Mouse (Mus musculus) ES-Bruce4 (cell line): ENCODE data around the gene Lpcat1. TPM values are rescaled to one million over a fixed set of nuclear protein-coding genes. Genes with fewer than 3 reads are reported as not detected.
A peak's percentile ranks its signal among the peaks of the same experiment; 100 is the strongest.

Experiments used
- H3K27ac ChIP-seq: 2 replicates; pipeline ENCODE4 v1.5.1; 2012; ENCODE audit warnings: low read length, inconsistent platforms; ENCODE audit not compliant: insufficient read depth
- H3K27me3 ChIP-seq: 2 replicates; pipeline ENCODE4 v1.6.1; 2012; ENCODE audit warnings: mild to moderate bottlenecking, low read length, inconsistent platforms; ENCODE audit not compliant: control insufficient read depth, poor library complexity, insufficient read depth, severe bottlenecking
- H3K36me3 ChIP-seq: 2 replicates; pipeline ENCODE4 v1.6.1; 2012; ENCODE audit warnings: inconsistent platforms, mild to moderate bottlenecking, low read length, moderate library complexity; ENCODE audit not compliant: control insufficient read depth, poor library complexity, insufficient read depth, severe bottlenecking
- H3K4me1 ChIP-seq: one replicate; pipeline ENCODE4 v1.8.1; 2011; ENCODE audit warnings: low read length; ENCODE audit not compliant: control insufficient read depth, insufficient read depth
- H3K4me3 ChIP-seq: 2 replicates; pipeline ENCODE4 v1.5.1; 2011; ENCODE audit warnings: low read depth, mild to moderate bottlenecking, low read length
- H3K9ac ChIP-seq: 2 replicates; pipeline ENCODE4 v1.6.1; 2012; ENCODE audit warnings: low read depth, mild to moderate bottlenecking, inconsistent platforms; ENCODE audit not compliant: poor library complexity, severe bottlenecking
- H3K9me3 ChIP-seq: replicated peaks from 2 replicates; pipeline ENCODE4 v1.6.1; 2012; ENCODE audit warnings: mild to moderate bottlenecking, low read length, inconsistent platforms; ENCODE audit not compliant: control insufficient read depth, poor library complexity, insufficient read depth, severe bottlenecking
- CTCF ChIP-seq: IDR thresholded peaks from one replicate; pipeline ENCODE4 v1.8.1; 2011; ENCODE audit warnings: low read depth, low read length
- EP300 ChIP-seq: IDR thresholded peaks from 2 replicates; pipeline ENCODE4 v1.6.1; 2011; ENCODE audit warnings: low read depth, low read length; ENCODE audit not compliant: insufficient read depth
- POLR2A ChIP-seq: IDR thresholded peaks from one replicate; pipeline ENCODE4 v1.8.1; 2011; ENCODE audit warnings: low read length; ENCODE audit not compliant: insufficient read depth
- polyA plus RNA-seq: library from polyadenylated mRNA; stranded (reverse); fragments of >200 nt; gene quantifications from 2 replicates; pipeline ENCODE4 v1.2.4, GENCODE M21; 2011; ENCODE audit warnings: low read depth; ENCODE audit not compliant: missing spikeins, insufficient read depth, insufficient read length

Lpcat1 gene
- polyA plus RNA-seq, 1 experiment = 44.8 TPM

- Histone ChIP-seq H3K27me3 (no peaks in the 10 kb centered on the region), H3K4me3 (no peak overlapping the region), H3K9me3 (no peaks in the 10 kb centered on the region), H3K36me3 (peaks cover 42% of the 10 kb centered on the region), H3K4me1 (no peaks in the 10 kb centered on the region), H3K27ac (no peak overlapping the region), H3K9ac (no peak overlapping the region)
- TF ChIP-seq CTCF (no peak), POLR2A (no peak), EP300 (no peak)
Observed at GRCm38 (mm10) chr13:73496137-73496536, 29.1 kb downstream of the Lpcat1 start.

GRCm38 (mm10) chr13:73499893-73500604 is 33.1 kb downstream of the Lpcat1 start:
- H3K27me3 ChIP-seq = no peaks in the 10 kb centered on the region
- no peaks in the 10 kb centered on the region for H3K9me3 ChIP-seq
- H3K9ac ChIP-seq = no peak overlapping the region
- TF ChIP-seq CTCF (no peak), EP300 (no peak), POLR2A (no peak)
- H3K4me1 ChIP-seq = no peaks in the 10 kb centered on the region
- no peak overlapping the region for H3K27ac ChIP-seq
- no peak overlapping the region for H3K4me3 ChIP-seq
- H3K36me3 ChIP-seq = peaks cover 36% of the 10 kb centered on the region

- no peak overlapping the region for H3K4me3 ChIP-seq
- TF ChIP-seq POLR2A (no peak), EP300 (no peak), CTCF (no peak)
- peaks cover 30% of the 10 kb centered on the region for H3K36me3 ChIP-seq
- no peaks in the 10 kb centered on the region for H3K4me1 ChIP-seq
- H3K27ac ChIP-seq = no peak overlapping the region
- H3K27me3 ChIP-seq = no peaks in the 10 kb centered on the region
- H3K9ac ChIP-seq = no peak overlapping the region
- no peaks in the 10 kb centered on the region for H3K9me3 ChIP-seq
Observed at GRCm38 (mm10) chr13:73502719-73503118, 35.7 kb downstream of the Lpcat1 start.

GRCm38 (mm10) chr13:73505686-73506467 is 38.9 kb downstream of the Lpcat1 start:
- peaks cover 21% of the 10 kb centered on the region for H3K36me3 ChIP-seq
- no peaks in the 10 kb centered on the region for H3K9me3 ChIP-seq
- H3K27ac ChIP-seq = no peak overlapping the region
- no peak overlapping the region for H3K9ac ChIP-seq
- TF ChIP-seq EP300 = 0 out of 2 replicates have a peak, but pooled peaks have one; percentile 27
- no peak for TF ChIP-seq POLR2A
- peak; percentile 89 for TF ChIP-seq CTCF
- no peaks in the 10 kb centered on the region for H3K4me1 ChIP-seq
- H3K4me3 ChIP-seq = no peak overlapping the region
- no peaks in the 10 kb centered on the region for H3K27me3 ChIP-seq

- Histone ChIP-seq H3K36me3 (peaks cover 13% of the 10 kb centered on the region), H3K9ac (no peak overlapping the region), H3K4me1 (no peaks in the 10 kb centered on the region), H3K27me3 (no peaks in the 10 kb centered on the region), H3K9me3 (no peaks in the 10 kb centered on the region), H3K4me3 (no peak overlapping the region), H3K27ac (no peak overlapping the region)
- TF ChIP-seq POLR2A = no peak
- TF ChIP-seq CTCF = no peak
- no peak for TF ChIP-seq EP300
Observed at GRCm38 (mm10) chr13:73508817-73509550, 42.0 kb downstream of the Lpcat1 start.

- Histone ChIP-seq H3K9me3 (no peaks in the 10 kb centered on the region), H3K36me3 (peaks cover 21% of the 10 kb centered on the region), H3K4me1 (no peaks in the 10 kb centered on the region), H3K4me3 (no peak overlapping the region), H3K9ac (no peak overlapping the region), H3K27ac (no peak overlapping the region), H3K27me3 (no peaks in the 10 kb centered on the region)
- TF ChIP-seq POLR2A = no peak
- TF ChIP-seq CTCF = no peak
- no peak for TF ChIP-seq EP300
Observed at GRCm38 (mm10) chr13:73509869-73510268, 42.9 kb downstream of the Lpcat1 start.
